Mouse (Mus musculus) forebrain, embryonic 13.5 days (tissue): ENCODE data around the gene Fut1. TPM values are rescaled to one million over a fixed set of nuclear protein-coding genes. Genes with fewer than 3 reads are reported as not detected.

Source experiments
- ATAC-seq: fragments of 200-750 bp; cut with Nextera tagmentation; 2 replicates; pipeline ENCODE4 v1.8.0; 2017
- H3K27ac ChIP-seq: fragments of 300-500 bp; sonication (generic); 2 replicates; pipeline ENCODE4 v1.5.1; 2015; ENCODE audit warnings: inconsistent platforms, mild to moderate bottlenecking, moderate library complexity
- H3K27me3 ChIP-seq: fragments of 300-500 bp; sonication (generic); 2 replicates; pipeline ENCODE4 v1.6.1; 2015; ENCODE audit warnings: mild to moderate bottlenecking, inconsistent platforms
- H3K36me3 ChIP-seq: fragments of 300-500 bp; sonication (generic); 2 replicates; pipeline ENCODE4 v1.6.1; 2015; ENCODE audit warnings: mild to moderate bottlenecking, inconsistent platforms; ENCODE audit not compliant: poor library complexity, severe bottlenecking
- H3K4me1 ChIP-seq: fragments of 300-500 bp; sonication (generic); 2 replicates; pipeline ENCODE4 v1.6.1; 2015; ENCODE audit warnings: inconsistent platforms
- H3K4me2 ChIP-seq: fragments of 300-500 bp; sonication (generic); 2 replicates; pipeline ENCODE4 v1.6.1; 2015; ENCODE audit warnings: inconsistent platforms, mild to moderate bottlenecking, moderate library complexity
- H3K4me3 ChIP-seq: fragments of 300-500 bp; sonication (generic); 2 replicates; pipeline ENCODE4 v1.5.1; 2015; ENCODE audit warnings: mild to moderate bottlenecking, inconsistent platforms
- H3K9ac ChIP-seq: fragments of 300-500 bp; sonication (generic); 2 replicates; pipeline ENCODE4 v1.6.1; 2015; ENCODE audit warnings: mild to moderate bottlenecking, inconsistent platforms
- H3K9me3 ChIP-seq: fragments of 300-500 bp; sonication (generic); replicated peaks from 2 replicates; pipeline ENCODE4 v1.6.1; 2016; ENCODE audit warnings: inconsistent platforms
- WGBS: fragments of 180-500 bp; shearing (Covaris S2); methylation state at CpG from one replicate; pipeline ENCODE4 v1.1.7; 2015; 5-methylcytosine and 5-hydroxymethylcytosine counted together
- polyA plus RNA-seq: library from polyadenylated mRNA; unstranded; fragments of >200 nt; fragmentation: Nextera tagmentation; extraction: Ambion mirVana; gene quantifications from 2 replicates; pipeline ENCODE4 v1.2.1, GENCODE M21; 2015

The Fut1 gene
- polyA plus RNA-seq, 1 experiment from 2014 or later, result not detected

DNA sequence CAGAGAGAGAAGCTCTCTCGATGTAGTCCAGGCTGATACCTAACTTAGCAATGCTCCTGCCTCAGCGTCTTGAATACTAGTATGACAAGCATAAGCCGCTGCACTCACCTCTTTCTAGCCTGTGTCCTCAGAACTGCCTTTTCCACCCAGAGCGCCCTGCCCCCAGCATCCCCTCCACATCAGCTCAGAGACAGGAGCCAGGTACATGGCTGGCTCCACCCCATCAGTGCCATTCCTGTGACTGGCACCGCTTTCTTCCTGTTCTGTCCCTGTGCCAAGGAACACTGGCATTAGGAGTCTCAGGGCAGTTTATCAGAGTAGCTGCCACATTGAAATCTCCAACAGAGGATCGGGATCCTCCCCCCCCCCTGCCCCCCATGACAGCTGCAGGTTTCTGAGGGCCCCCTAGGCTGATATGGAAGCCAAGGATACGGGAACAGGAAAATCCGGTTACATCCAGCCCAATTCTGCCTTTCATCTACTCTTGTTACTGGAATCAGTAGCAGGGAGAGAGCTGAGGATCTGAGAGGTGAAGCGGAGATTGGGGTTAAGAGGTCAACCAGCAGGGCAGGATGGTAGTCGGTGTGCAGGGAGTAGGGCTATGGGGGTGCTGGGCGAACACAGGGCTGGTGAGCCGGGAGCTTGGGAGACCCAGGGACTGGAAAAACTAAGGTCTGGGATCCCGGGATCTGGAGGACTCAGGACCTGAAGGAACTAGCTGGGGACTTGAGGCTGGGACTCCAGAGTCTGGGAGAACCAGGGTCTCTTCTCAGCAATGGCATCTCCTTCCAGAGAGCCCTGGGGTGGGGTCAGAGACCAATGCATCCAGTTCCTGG lies 48.4 kb downstream of the Fut1 start:
- no peak overlapping the region for H3K9ac ChIP-seq
- H3K4me2 ChIP-seq, result no peak overlapping the region
- WGBS, result 67% methylated on average over 13 of the region's 13 CpGs
- no peak for ATAC-seq
- H3K4me3 ChIP-seq, result no peak overlapping the region
- H3K27me3 ChIP-seq, result no peaks in the 10 kb centered on the region; the same call in 1 of the 2 replicates
- H3K36me3 ChIP-seq, result no peaks in the 10 kb centered on the region
- no peaks in the 10 kb centered on the region; the same call in 1 of the 2 replicates for H3K9me3 ChIP-seq
- H3K4me1 ChIP-seq, result no peaks in the 10 kb centered on the region
- no peak overlapping the region for H3K27ac ChIP-seq

DNA sequence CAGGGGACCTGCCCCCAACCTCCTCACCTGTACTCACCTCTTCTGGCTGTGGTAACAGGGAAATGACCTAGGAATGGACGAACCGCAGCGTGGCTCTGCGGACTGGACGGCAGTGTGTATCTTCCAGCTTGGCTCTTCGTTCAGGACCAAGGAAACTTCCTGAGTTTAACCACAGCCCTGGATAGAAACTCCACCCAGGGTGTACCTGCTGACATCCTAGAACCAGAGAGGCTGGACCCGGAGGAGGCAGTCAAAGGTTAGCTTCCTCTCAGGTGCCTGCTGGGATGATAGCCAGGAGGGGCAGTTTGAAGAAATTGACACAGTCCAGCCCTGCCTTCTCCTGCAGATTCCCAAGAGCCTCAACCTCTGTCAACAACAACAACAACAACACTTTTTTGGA lies 49.1 kb downstream of the Fut1 start, which contains the start of gene Fut2:
TSS of gene Fut2 (minus strand) at position 234 of the 400 bp plus-strand sequence.
- WGBS, result 85% methylated on average over 7 of the region's 7 CpGs

DNA sequence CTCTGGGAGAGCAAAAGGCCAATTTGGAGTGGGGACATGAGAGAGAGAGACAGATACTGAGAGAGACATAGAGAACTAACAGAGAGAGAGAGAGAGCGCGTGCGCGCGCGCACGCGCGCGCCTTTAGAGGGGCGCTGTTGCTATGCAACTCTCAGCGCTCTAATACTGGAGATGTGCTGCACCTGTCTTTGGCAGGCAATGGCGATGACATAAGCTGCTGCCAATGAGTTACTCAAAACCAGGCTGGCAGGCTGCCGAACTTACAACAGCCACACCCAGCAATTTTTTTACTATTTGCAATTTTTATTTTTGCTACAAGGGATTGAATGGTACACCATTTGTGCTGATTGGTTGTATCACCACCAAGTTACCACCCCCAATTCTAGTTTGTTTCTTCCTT lies 50.7 kb downstream of the Fut1 start:
- ATAC-seq, result no peak
- H3K27ac ChIP-seq, result no peak overlapping the region
- WGBS, result 79% methylated on average over 14 of the region's 14 CpGs

More for the DNA sequence above, 49.1 kb downstream of the Fut1 start, which contains the start of gene Fut2:
- Histone ChIP-seq H3K9me3 (no peaks in the 10 kb centered on the region; the same call in 1 of the 2 replicates), H3K36me3 (no peaks in the 10 kb centered on the region), H3K4me1 (no peaks in the 10 kb centered on the region), H3K4me2 (no peak within 1 kb of the TSS), H3K27ac (no peak within 1 kb of the TSS), H3K9ac (no peak within 1 kb of the TSS), H3K4me3 (no peak within 1 kb of the TSS), H3K27me3 (no peaks in the 10 kb centered on the region; the same call in 1 of the 2 replicates)
- no peak for ATAC-seq

DNA sequence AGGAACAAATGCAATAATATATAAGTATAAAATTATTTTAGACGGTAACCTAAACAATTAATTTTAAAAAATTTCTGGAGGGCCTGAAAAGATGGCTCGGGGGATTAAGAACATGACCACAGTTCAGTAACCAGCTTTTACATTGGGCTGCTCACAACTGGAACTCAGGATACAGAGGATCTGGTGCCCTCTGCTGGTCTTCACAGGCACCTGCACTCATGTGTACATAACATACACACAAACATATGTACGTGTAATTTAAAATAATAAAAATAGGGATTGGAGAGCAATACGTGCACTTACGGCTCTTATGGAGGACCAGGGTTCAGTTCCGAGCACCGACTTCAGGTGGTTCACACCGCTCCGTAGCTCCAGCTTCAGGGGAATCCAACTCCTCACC lies 51.8 kb downstream of the Fut1 start:
- H3K4me2 ChIP-seq, result no peak overlapping the region
- H3K36me3 ChIP-seq, result no peaks in the 10 kb centered on the region
- H3K9ac ChIP-seq, result no peak overlapping the region
- no peak for ATAC-seq
- no peaks in the 10 kb centered on the region; the same call in 1 of the 2 replicates for H3K9me3 ChIP-seq
- no peak overlapping the region for H3K4me3 ChIP-seq
- no peaks in the 10 kb centered on the region; the same call in 1 of the 2 replicates for H3K27me3 ChIP-seq
- WGBS, result 95% methylated on average over 9 of the region's 9 CpGs
- no peaks in the 10 kb centered on the region for H3K4me1 ChIP-seq
- no peak overlapping the region for H3K27ac ChIP-seq

More for the DNA sequence above, 50.7 kb downstream of the Fut1 start:
- Histone ChIP-seq H3K4me1 (no peaks in the 10 kb centered on the region), H3K9me3 (no peaks in the 10 kb centered on the region; the same call in 1 of the 2 replicates), H3K4me2 (no peak overlapping the region), H3K27me3 (no peaks in the 10 kb centered on the region; the same call in 1 of the 2 replicates), H3K36me3 (no peaks in the 10 kb centered on the region), H3K4me3 (no peak overlapping the region), H3K9ac (no peak overlapping the region)

Other genes with a start within 250 kb of the Fut1 start
- 2.9 and 4.5 TPM in 2 replicates for gene Lin7b, start 246.7 kb upstream of the Fut1 start, polyA plus RNA-seq
- gene Snrnp70, start 221.5 kb upstream of the Fut1 start, polyA plus RNA-seq, result 250 and 254 TPM in 2 replicates
- not detected in 2 replicates for gene Kcna7, start 211.6 kb upstream of the Fut1 start, polyA plus RNA-seq
- gene Ntf5, start 203.6 kb upstream of the Fut1 start, polyA plus RNA-seq, result not detected in 2 replicates
- gene Lhb, start 196.5 kb upstream of the Fut1 start, polyA plus RNA-seq, result 0.44 and 1.1 TPM in 2 replicates
- 20.9 and 23.0 TPM in 2 replicates for gene Gys1, start 182.4 kb upstream of the Fut1 start, polyA plus RNA-seq
- 153 and 173 TPM in 2 replicates for gene Ruvbl2, start 179.2 kb upstream of the Fut1 start, polyA plus RNA-seq
- 6,730 and 6,791 TPM in 2 replicates for gene Ftl1, start 157.4 kb upstream of the Fut1 start, polyA plus RNA-seq
- 243 and 272 TPM in 2 replicates for gene Bax, start 150.4 kb upstream of the Fut1 start, polyA plus RNA-seq
- 0.11 and 0.22 TPM in 2 replicates for gene Tulp2, start 135.4 kb upstream of the Fut1 start, polyA plus RNA-seq
- 0.26 TPM in 1 of 2 replicates, not detected in the other for gene Gm45808, start 130.5 kb upstream of the Fut1 start, polyA plus RNA-seq
- gene Dhdh, start 128.5 kb upstream of the Fut1 start, polyA plus RNA-seq, result 2.7 and 3.1 TPM in 2 replicates
- 73.2 and 85.4 TPM in 2 replicates for gene Nucb1, start 106.9 kb upstream of the Fut1 start, polyA plus RNA-seq
- gene Ppp1r15a, start 91.0 kb upstream of the Fut1 start, polyA plus RNA-seq, result 13.5 and 15.3 TPM in 2 replicates
- 0.28 and 0.50 TPM in 2 replicates for gene Plekha4, start 91.0 kb upstream of the Fut1 start, polyA plus RNA-seq
- 0.14 TPM in 1 of 2 replicates, not detected in the other for gene Hsd17b14, start 62.4 kb upstream of the Fut1 start, polyA plus RNA-seq
- gene Bcat2, start 47.1 kb upstream of the Fut1 start, polyA plus RNA-seq, result 18.9 and 23.7 TPM in 2 replicates
- gene Fgf21, start 1.8 kb upstream of the Fut1 start, polyA plus RNA-seq, result 0.19 TPM in 1 of 2 replicates, not detected in the other
- 0.10 TPM in 1 of 2 replicates, not detected in the other for gene Izumo1, start 4.5 kb downstream of the Fut1 start, polyA plus RNA-seq
- gene Rasip1, start 10.2 kb downstream of the Fut1 start, polyA plus RNA-seq, result 5.7 TPM in 2 replicates
- 1.8 and 3.8 TPM in 2 replicates for gene Mamstr, start 22.7 kb downstream of the Fut1 start, polyA plus RNA-seq
- gene Fut2, start 49.1 kb downstream of the Fut1 start, polyA plus RNA-seq, result 0.25 TPM in 1 of 2 replicates, not detected in the other
- 0.15 TPM in 1 of 2 replicates, not detected in the other for gene Ntn5, start 66.7 kb downstream of the Fut1 start, polyA plus RNA-seq
- 0.16 and 0.17 TPM in 2 replicates for gene Sec1, start 77.1 kb downstream of the Fut1 start, polyA plus RNA-seq
- gene Car11, start 82.6 kb downstream of the Fut1 start, polyA plus RNA-seq, result 14.9 and 19.8 TPM in 2 replicates
- 2.5 and 3.0 TPM in 2 replicates for gene Dbp, start 87.8 kb downstream of the Fut1 start, polyA plus RNA-seq
- 808 and 823 TPM in 2 replicates for gene Rpl18, start 98.2 kb downstream of the Fut1 start, polyA plus RNA-seq
- gene Sphk2, start 100.7 kb downstream of the Fut1 start, polyA plus RNA-seq, result 25.3 and 29.7 TPM in 2 replicates
- gene Fam83e, start 103.9 kb downstream of the Fut1 start, polyA plus RNA-seq, result 1.3 TPM in 2 replicates
- not detected in 2 replicates for gene Spaca4, start 108.5 kb downstream of the Fut1 start, polyA plus RNA-seq
- gene Lmtk3, start 166.4 kb downstream of the Fut1 start, polyA plus RNA-seq, result 12.4 and 13.1 TPM in 2 replicates
- gene Sult2b1, start 167.4 kb downstream of the Fut1 start, polyA plus RNA-seq, result 4.1 and 4.4 TPM in 2 replicates
- 314 and 335 TPM in 2 replicates for gene Cyth2, start 197.3 kb downstream of the Fut1 start, polyA plus RNA-seq
- gene Kcnj14, start 207.5 kb downstream of the Fut1 start, polyA plus RNA-seq, result 0.45 and 0.49 TPM in 2 replicates
- 49.2 and 53.6 TPM in 2 replicates for gene Grwd1, start 213.7 kb downstream of the Fut1 start, polyA plus RNA-seq